Mouse (Mus musculus) kidney, embryonic 14.5 days (tissue): ENCODE measurements at regions not wholly inside any gene's neighbourhood (a gene's known extent, or its start where the extent isn't known, plus 50 kb on each side); places are given as distances from the start of the nearest gene placed in this dataset.

Experiments used
- ATAC-seq: fragments of 200-750 bp; cut with Nextera tagmentation; 2 replicates; pipeline ENCODE4 v1.8.0; 2017; ENCODE audit warnings: moderate number of reproducible peaks, mild to moderate bottlenecking, moderate TSS enrichment, moderate library complexity; ENCODE audit not compliant: low FRiP score, low TSS enrichment
- H3K27ac ChIP-seq: fragments of 300-500 bp; sonication (generic); 2 replicates; pipeline ENCODE4 v1.5.1; 2014; ENCODE audit warnings: low read depth, mild to moderate bottlenecking, low read length, moderate library complexity, mixed read lengths
- H3K27me3 ChIP-seq: fragments of 300-500 bp; sonication (generic); 2 replicates; pipeline ENCODE4 v1.6.1; 2014; ENCODE audit warnings: mild to moderate bottlenecking, low read length; ENCODE audit not compliant: control insufficient read depth, insufficient read depth
- H3K36me3 ChIP-seq: fragments of 300-500 bp; sonication (generic); 2 replicates; pipeline ENCODE4 v1.6.1; 2014; ENCODE audit warnings: low read length, mixed read lengths; ENCODE audit not compliant: control insufficient read depth, insufficient read depth
- H3K4me1 ChIP-seq: fragments of 300-500 bp; sonication (generic); 2 replicates; pipeline ENCODE4 v1.6.1; 2014; ENCODE audit warnings: low read length, mixed read lengths; ENCODE audit not compliant: control insufficient read depth, insufficient read depth
- H3K4me2 ChIP-seq: fragments of 300-500 bp; sonication (generic); replicated peaks from 2 replicates; pipeline ENCODE4 v1.6.1; 2014; ENCODE audit warnings: low read depth, mild to moderate bottlenecking, low read length
- H3K4me3 ChIP-seq: fragments of 300-500 bp; sonication (generic); 2 replicates; pipeline ENCODE4 v1.5.1; 2014; ENCODE audit warnings: mild to moderate bottlenecking, low read length
- H3K9ac ChIP-seq: fragments of 300-500 bp; sonication (generic); 2 replicates; pipeline ENCODE4 v1.6.1; 2014; ENCODE audit warnings: low read depth, mild to moderate bottlenecking, low read length, moderate library complexity
- H3K9me3 ChIP-seq: fragments of 300-500 bp; sonication (generic); 2 replicates; pipeline ENCODE4 v1.6.1; 2016; ENCODE audit warnings: low read length; ENCODE audit not compliant: control insufficient read depth
- WGBS: fragments of 180-500 bp; shearing (Covaris S2); extraction: QIAGEN DNeasy Blood & Tissue Kit; methylation state at CpG from one replicate; pipeline ENCODE4 v1.1.7; 2014; 5-methylcytosine and 5-hydroxymethylcytosine counted together

GRCm38 (mm10) chr14:86229755-86230154, 911.3 kb downstream of the Diaph3 start:
- H3K9ac ChIP-seq: no peak overlapping the region
- no peak overlapping the region for H3K4me3 ChIP-seq
- no peaks in the 10 kb centered on the region for H3K27me3 ChIP-seq
- H3K36me3 ChIP-seq: no peaks in the 10 kb centered on the region
- no peak overlapping the region for H3K4me2 ChIP-seq
- no peak overlapping the region for H3K27ac ChIP-seq
- no peaks in the 10 kb centered on the region for H3K9me3 ChIP-seq
- WGBS: 83% methylated on average over 2 of the region's 2 CpGs
- no peak for ATAC-seq
- H3K4me1 ChIP-seq: no peaks in the 10 kb centered on the region

- H3K9me3 ChIP-seq: no peaks in the 10 kb centered on the region
- 89% methylated on average over 9 of the region's 9 CpGs for WGBS
- no peak overlapping the region for H3K4me2 ChIP-seq
- H3K27ac ChIP-seq: no peak overlapping the region
- H3K9ac ChIP-seq: no peak overlapping the region
- no peak for ATAC-seq
- H3K36me3 ChIP-seq: no peaks in the 10 kb centered on the region
- no peak overlapping the region for H3K4me3 ChIP-seq
- no peaks in the 10 kb centered on the region for H3K4me1 ChIP-seq
- H3K27me3 ChIP-seq: no peaks in the 10 kb centered on the region
Observed at GRCm38 (mm10) chr14:86215711-86216110, 925.3 kb downstream of the Diaph3 start.

GRCm38 (mm10) chr14:86211654-86212053, 929.4 kb downstream of the Diaph3 start:
- WGBS: 98% methylated on average over 3 of the region's 3 CpGs
- no peak overlapping the region for H3K4me2 ChIP-seq
- no peak overlapping the region for H3K4me3 ChIP-seq
- no peaks in the 10 kb centered on the region for H3K4me1 ChIP-seq
- no peaks in the 10 kb centered on the region for H3K27me3 ChIP-seq
- no peak for ATAC-seq
- no peaks in the 10 kb centered on the region for H3K36me3 ChIP-seq
- no peak overlapping the region for H3K9ac ChIP-seq
- H3K27ac ChIP-seq: no peak overlapping the region
- no peaks in the 10 kb centered on the region for H3K9me3 ChIP-seq

GRCm38 (mm10) chr14:86204582-86204981, 936.5 kb downstream of the Diaph3 start:
- no peaks in the 10 kb centered on the region for H3K27me3 ChIP-seq
- no peaks in the 10 kb centered on the region for H3K4me1 ChIP-seq
- H3K9ac ChIP-seq: no peak overlapping the region
- H3K36me3 ChIP-seq: no peaks in the 10 kb centered on the region
- H3K27ac ChIP-seq: no peak overlapping the region
- WGBS: 79% methylated on average over 6 of the region's 7 CpGs
- 0 out of 2 replicates have a peak, but pooled peaks have one; percentile 46 for ATAC-seq
- H3K9me3 ChIP-seq: no peaks in the 10 kb centered on the region
- no peak overlapping the region for H3K4me2 ChIP-seq
- no peak overlapping the region for H3K4me3 ChIP-seq

- H3K9ac ChIP-seq: no peak overlapping the region
- no peaks in the 10 kb centered on the region for H3K36me3 ChIP-seq
- no peak for ATAC-seq
- H3K4me2 ChIP-seq: no peak overlapping the region
- H3K9me3 ChIP-seq: no peaks in the 10 kb centered on the region
- H3K4me3 ChIP-seq: no peak overlapping the region
- WGBS: 93% methylated on average over 4 of the region's 4 CpGs
- H3K27me3 ChIP-seq: no peaks in the 10 kb centered on the region
- H3K4me1 ChIP-seq: no peaks in the 10 kb centered on the region
- H3K27ac ChIP-seq: no peak overlapping the region
Observed at GRCm38 (mm10) chr14:86197864-86198263, 943.2 kb downstream of the Diaph3 start.

- 65% methylated on average over 4 of the region's 4 CpGs for WGBS
- H3K4me2 ChIP-seq: no peak overlapping the region
- no peak overlapping the region for H3K9ac ChIP-seq
- H3K27me3 ChIP-seq: no peaks in the 10 kb centered on the region
- no peak overlapping the region for H3K27ac ChIP-seq
- H3K9me3 ChIP-seq: no peaks in the 10 kb centered on the region
- no peak overlapping the region for H3K4me3 ChIP-seq
- ATAC-seq: peak; percentile 81; the same call in 1 of the 2 replicates
- H3K36me3 ChIP-seq: no peaks in the 10 kb centered on the region
- no peaks in the 10 kb centered on the region for H3K4me1 ChIP-seq
Observed at GRCm38 (mm10) chr14:86184663-86185381, 956.2 kb downstream of the Diaph3 start.

GRCm38 (mm10) chr14:86178517-86178916, 962.5 kb downstream of the Diaph3 start:
- no peak overlapping the region for H3K27ac ChIP-seq
- ATAC-seq: peak; percentile 90
- H3K9ac ChIP-seq: no peak overlapping the region
- 43% methylated on average over 4 of the region's 4 CpGs for whole genome bisulfite sequencing
- no peaks in the 10 kb centered on the region for H3K9me3 ChIP-seq
- no peak overlapping the region for H3K4me2 ChIP-seq
- H3K4me3 ChIP-seq: no peak overlapping the region
- no peaks in the 10 kb centered on the region for H3K36me3 ChIP-seq
- H3K27me3 ChIP-seq: no peaks in the 10 kb centered on the region
- no peaks in the 10 kb centered on the region for H3K4me1 ChIP-seq

- no peaks in the 10 kb centered on the region for H3K27me3 ChIP-seq
- WGBS: 50% methylated on average over 1 of the region's 1 CpGs
- H3K27ac ChIP-seq: no peak overlapping the region
- no peak overlapping the region for H3K4me2 ChIP-seq
- no peaks in the 10 kb centered on the region for H3K4me1 ChIP-seq
- H3K9ac ChIP-seq: no peak overlapping the region
- no peaks in the 10 kb centered on the region for H3K36me3 ChIP-seq
- H3K9me3 ChIP-seq: no peaks in the 10 kb centered on the region
- no peak for ATAC-seq
- H3K4me3 ChIP-seq: no peak overlapping the region
Observed at GRCm38 (mm10) chr14:86171118-86171517, 969.9 kb downstream of the Diaph3 start.

GRCm38 (mm10) chr14:86159151-86159550, 981.9 kb downstream of the Diaph3 start:
- H3K36me3 ChIP-seq: no peaks in the 10 kb centered on the region
- H3K4me1 ChIP-seq: no peaks in the 10 kb centered on the region
- H3K9ac ChIP-seq: no peak overlapping the region
- WGBS: 80% methylated on average over 10 of the region's 10 CpGs
- no peaks in the 10 kb centered on the region for H3K9me3 ChIP-seq
- H3K27me3 ChIP-seq: no peaks in the 10 kb centered on the region
- H3K4me3 ChIP-seq: no peak overlapping the region
- ATAC-seq: no peak
- no peak overlapping the region for H3K4me2 ChIP-seq
- no peak overlapping the region for H3K27ac ChIP-seq
